Mouse (Mus musculus) gastrocnemius, postnatal 4 days (tissue): ENCODE data around the gene Fam120b. TPM values are rescaled to one million over a fixed set of nuclear protein-coding genes. Genes with fewer than 3 reads are reported as not detected.

Experiments
- DNase-seq, 2 experiments: peaks; one replicate each; pipeline ENCODE4 v3.0.0; 2021 to 2022; ENCODE audit warnings: low spot score in 2 of 2, mixed read lengths in 2 of 2
- total RNA-seq, 2 experiments: library from RNA; stranded (reverse); gene quantifications; 2 replicates each; pipeline ENCODE4 v1.2.3; 2021

Fam120b gene
- total RNA-seq, 2 experiments from 2014 or later: 13.6 to 16.9 TPM

- DNase-seq: no peak
These were observed 17.4 kb upstream of the Fam120b start for GRCm38 (mm10) chr17:15378413-15379109.

GRCm38 (mm10) chr17:15379741-15380526 lies 16.1 kb upstream of the Fam120b start:
- DNase-seq: no peak

- peak in 1 of 2 experiments; percentile 33 for DNase-seq
These were observed 15.4 kb upstream of the Fam120b start for GRCm38 (mm10) chr17:15380641-15381051.

GRCm38 (mm10) chr17:15381092-15381860 lies 14.7 kb upstream of the Fam120b start:
- DNase-seq: no peak

GRCm38 (mm10) chr17:15381869-15382660 lies 13.9 kb upstream of the Fam120b start:
- DNase-seq: no peak

- DNase-seq: no peak
These were observed 12.6 kb upstream of the Fam120b start for GRCm38 (mm10) chr17:15383360-15383759.

- DNase-seq: no peak
These were observed 7.1 kb upstream of the Fam120b start for GRCm38 (mm10) chr17:15388892-15389291.

- no peak for DNase-seq
These were observed 6.6 kb upstream of the Fam120b start for GRCm38 (mm10) chr17:15389356-15389755.

GRCm38 (mm10) chr17:15401716-15402115 lies 5.7 kb downstream of the Fam120b start:
- no peak for DNase-seq

- no peak for DNase-seq
These were observed 10.6 kb downstream of the Fam120b start for GRCm38 (mm10) chr17:15406576-15406975.

- no peak for DNase-seq
These were observed 13.3 kb downstream of the Fam120b start for GRCm38 (mm10) chr17:15409261-15409660.

- no peak for DNase-seq
These were observed 14.9 kb downstream of the Fam120b start for GRCm38 (mm10) chr17:15410861-15411260.

GRCm38 (mm10) chr17:15416596-15417215 lies 20.7 kb downstream of the Fam120b start:
- DNase-seq: no peak

GRCm38 (mm10) chr17:15419534-15419933 lies 23.5 kb downstream of the Fam120b start:
- DNase-seq: no peak

GRCm38 (mm10) chr17:15420021-15420603 lies 24.1 kb downstream of the Fam120b start:
- DNase-seq: no peak

- no peak for DNase-seq
These were observed 25.4 kb downstream of the Fam120b start for GRCm38 (mm10) chr17:15421446-15421845.

- no peak for DNase-seq
These were observed 26.7 kb downstream of the Fam120b start for GRCm38 (mm10) chr17:15422666-15423065.

GRCm38 (mm10) chr17:15423080-15423765 lies 27.2 kb downstream of the Fam120b start:
- no peak for DNase-seq

GRCm38 (mm10) chr17:15425931-15426330 lies 29.9 kb downstream of the Fam120b start:
- no peak for DNase-seq
